Mouse (Mus musculus): ENCODE measurements at regions not wholly inside any gene's neighbourhood (a gene's known extent, or its start where the extent isn't known, plus 50 kb on each side); places are given as distances from the start of the nearest gene placed in this dataset.
A peak's percentile ranks its signal among the peaks of the same experiment; 100 is the strongest.

DNA sequence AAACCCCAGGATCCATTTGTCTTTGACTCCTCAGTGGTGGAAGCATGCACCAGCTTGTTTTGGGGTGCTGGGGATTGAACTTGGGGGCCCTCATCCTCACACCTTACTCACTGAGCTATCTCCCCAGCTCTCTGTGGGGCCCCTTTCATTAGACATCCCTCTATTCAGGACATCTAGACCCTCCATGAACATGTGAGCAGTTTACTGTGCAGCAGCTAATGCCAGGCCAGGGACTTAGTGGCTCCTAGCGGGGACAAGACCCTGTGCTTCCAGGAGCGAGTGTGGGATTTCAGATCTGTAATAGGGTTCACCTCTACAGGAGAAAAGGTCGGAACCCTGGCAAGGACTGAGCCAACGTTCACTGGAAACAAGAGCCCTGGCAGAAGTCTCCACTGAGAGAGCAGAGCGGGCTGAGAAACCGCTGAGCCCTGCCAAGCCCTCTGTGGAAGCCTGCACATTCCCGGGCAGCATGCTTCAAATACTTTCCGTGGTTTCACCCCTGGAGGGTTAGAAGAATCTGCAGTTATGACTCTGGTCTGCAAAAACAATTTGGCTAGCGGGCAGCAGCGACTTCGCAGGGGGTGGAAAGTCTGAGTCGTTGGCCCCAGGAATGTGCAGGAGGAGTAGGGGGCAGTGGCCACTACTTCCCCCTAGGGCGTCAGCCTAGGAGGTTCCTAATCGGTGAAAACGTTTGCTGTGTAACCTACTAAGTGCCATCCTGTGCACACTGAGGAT lies 125.6 kb downstream of the Smad6 start:
- DNase-seq (ENCODE audit: low spot score): no peak

DNA sequence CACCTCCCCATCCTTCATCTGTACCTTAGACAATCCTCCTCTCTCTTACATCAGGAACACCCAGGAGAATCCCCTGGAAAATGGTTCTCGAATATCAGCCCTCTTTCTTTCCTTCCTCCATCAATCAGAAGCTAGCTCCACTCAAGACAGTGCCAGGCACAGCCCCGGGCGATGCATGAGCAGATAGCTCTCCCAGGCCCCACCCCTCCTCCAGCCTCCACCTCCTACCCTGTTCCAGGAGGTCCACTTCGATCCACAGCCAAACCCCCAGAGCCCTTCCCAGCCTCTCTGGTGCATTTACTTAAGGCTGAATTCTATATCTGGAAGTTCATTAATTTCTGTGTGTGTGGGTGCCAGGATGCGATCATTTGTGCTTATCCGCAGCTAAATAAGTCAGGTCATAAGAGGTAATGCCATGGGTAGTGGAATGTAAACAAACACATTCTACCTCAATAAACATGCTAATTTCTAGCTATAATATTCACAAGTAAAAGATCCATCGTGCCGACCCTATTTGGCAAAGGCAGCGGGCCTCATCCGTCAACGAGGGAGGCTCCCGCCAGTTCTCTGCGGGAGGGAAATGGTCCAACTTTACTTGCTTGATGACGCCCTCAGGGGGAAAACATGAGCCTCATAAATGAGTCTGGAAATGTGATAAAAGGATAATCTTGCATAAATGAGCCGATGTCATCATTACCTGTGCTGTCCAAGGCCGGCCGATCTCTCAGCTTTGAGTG lies 129.5 kb downstream of the Smad6 start:
- no peak for DNase-seq (ENCODE audit: low spot score)

DNA sequence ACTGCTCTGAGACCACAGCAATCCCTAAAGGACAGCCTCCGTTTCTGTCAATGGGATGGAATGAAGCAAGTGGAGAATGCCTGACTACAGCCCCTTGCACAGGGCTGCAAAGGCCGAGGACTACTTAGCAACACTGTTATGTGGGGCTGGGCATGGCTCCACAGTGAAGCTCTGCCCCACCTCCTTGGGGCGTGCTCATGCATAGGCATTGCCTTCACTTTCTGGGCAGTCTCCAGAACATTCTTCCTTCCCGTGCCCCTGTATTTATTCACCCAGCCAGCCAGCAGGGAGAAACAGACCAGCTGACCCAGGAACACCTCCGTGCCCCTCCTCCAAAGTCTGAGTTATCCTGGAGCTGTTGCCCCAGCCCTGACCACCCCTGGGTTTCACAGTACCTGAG lies 131.1 kb downstream of the Smad6 start:
- DNase-seq (ENCODE audit: low spot score): no peak

DNA sequence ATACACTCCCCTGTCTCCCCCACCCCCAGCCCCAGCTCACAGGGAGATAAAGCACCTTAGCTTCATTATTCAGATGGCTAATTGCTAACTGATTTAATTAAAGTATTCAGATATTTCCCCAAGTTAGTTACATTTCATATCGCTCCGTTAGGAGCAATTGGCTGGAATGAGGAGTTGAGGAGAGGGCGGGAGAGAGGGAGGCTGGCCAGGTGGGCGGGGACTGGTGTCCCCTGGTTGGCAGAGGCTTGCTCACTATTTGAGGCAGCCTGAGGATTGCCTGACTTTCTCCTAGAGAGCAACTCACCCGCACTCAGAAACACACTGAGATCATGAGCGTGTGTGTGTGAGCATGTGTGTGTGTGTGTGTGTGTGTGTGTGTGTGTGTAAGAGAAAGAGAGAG lies 131.8 kb upstream of the Smad3 start:
- DNase-seq (ENCODE audit: low spot score): no peak

DNA sequence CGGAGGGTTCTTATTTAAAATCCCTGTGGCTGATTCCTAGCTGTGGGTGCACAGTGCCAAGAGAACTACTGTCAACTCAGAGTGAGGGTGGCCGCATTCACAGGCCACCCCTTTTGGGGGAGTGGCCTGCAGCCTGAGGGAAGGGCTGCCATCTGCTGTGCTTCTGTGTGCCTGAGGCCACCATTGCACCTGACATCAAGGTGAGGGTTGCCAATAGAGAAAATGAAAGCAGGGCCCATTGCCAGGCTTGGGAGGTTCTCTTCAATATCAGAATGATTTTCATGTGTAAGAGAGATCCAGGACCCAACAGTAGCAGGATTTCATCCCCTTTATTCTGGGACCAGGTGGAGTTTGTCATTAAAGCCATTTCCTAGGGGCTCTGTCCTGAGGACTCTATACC lies 127.2 kb upstream of the Smad3 start:
- no peak for DNase-seq (ENCODE audit: low spot score)

DNA sequence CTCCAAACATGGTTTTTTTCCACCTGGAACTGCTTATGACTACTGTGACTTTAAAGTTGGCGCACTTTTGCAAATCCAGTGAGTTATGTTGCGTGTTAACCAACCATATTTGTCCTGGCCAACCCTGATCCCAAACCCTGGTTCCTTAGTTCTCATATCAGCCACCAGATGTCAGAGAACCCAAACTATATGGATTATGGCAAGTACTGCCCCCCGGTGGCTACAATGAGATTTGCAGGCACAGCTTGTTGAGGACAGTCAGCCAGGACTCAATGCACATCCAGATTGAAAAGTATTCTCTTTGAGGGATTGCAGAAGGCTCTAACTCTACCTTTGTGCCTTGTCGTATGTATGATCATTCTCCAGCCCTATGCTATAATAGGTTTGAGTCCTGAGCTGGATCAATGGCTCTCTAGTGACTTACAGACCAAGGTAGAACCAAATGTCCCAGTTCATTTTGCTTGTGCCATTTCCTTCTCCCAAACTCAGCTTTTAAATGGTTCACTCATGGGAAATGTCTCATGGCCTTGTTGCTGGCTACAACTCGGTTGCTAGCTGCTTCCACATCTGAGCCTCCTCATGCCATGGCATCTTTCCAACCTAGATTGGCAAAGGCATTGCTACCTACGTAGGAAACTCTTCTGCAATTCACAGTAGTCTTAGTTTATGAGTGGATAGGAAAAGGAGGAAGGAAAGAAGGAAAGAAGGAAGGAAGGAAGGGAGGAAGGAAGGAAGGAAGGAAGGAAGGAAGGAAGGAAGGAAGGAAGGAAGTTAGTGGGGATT lies 126.1 kb upstream of the Smad3 start:
- peak; percentile 21 for DNase-seq (ENCODE audit: low spot score)

DNA sequence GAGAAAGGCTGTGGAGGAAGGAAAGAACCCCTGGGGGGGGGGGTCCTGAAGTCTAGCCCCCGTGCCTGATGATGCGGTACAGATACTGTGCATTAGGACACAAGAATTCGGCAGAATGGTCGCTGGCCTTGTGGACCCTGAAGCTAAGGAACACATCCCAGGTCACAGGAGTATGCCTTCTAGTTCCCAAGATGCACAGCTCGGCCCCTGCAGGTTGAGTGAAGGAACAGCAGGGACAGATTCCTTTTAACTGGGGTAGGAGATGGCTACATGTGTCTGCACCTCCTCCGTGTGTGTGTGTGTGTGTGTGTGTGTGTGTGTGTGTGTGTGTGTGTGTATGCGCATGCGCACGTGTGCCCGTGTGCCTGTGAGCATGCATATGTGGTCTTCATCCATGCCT lies 123.9 kb upstream of the Smad3 start:
- no peak for DNase-seq (ENCODE audit: low spot score)

DNA sequence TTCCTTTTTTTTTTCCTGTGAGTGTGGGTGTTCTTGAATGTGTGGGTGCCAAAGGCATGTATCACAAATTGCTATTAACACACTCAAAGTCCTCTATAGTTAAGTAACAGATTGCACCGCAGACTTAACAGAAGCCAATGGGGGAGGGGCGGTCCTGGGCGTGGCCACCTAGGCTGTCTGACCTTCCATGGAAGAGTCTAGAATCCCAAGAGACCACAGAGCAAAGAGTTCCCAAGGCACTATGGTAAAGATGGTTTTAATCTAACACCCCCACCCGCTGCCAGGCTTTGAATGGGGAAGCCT lies 123.4 kb upstream of the Smad3 start:
- DNase-seq (ENCODE audit: low spot score): no peak

DNA sequence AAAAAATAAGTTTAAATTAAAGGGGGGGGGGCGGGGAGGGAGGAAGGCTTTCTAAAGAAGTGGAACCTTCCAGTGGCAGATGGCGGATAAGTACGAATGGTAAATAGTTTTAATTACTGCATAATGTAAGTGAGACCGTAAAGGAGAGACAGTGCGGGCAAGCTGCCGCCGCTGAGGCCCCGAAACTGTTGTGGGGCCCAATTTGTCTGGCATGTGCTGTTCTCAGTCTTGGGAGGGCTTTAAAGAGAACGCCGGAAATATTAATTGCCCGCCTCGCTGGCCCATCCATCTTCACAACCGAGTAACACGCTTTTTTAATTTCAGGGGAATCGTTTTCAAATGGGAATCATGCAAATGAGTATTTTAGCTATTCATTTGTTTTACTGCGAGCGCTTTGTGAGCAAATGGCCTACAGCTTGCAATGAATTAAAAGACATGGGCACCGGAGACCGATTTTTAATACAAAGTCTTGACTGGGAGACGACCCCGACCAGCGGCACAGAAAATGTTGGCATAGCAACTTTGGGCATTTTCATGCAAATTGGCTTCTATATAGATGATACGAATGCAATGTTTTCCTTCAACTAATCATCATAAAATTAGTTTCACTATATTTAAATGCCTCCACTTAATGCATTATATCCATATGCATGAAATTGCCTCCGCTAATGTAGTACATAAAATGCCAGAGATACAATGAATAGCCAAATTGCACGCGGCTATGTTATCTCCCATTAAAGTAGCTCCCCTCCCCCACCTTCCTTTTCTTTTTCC lies 122.9 kb upstream of the Smad3 start:
- no peak for DNase-seq (ENCODE audit: low spot score)

DNA sequence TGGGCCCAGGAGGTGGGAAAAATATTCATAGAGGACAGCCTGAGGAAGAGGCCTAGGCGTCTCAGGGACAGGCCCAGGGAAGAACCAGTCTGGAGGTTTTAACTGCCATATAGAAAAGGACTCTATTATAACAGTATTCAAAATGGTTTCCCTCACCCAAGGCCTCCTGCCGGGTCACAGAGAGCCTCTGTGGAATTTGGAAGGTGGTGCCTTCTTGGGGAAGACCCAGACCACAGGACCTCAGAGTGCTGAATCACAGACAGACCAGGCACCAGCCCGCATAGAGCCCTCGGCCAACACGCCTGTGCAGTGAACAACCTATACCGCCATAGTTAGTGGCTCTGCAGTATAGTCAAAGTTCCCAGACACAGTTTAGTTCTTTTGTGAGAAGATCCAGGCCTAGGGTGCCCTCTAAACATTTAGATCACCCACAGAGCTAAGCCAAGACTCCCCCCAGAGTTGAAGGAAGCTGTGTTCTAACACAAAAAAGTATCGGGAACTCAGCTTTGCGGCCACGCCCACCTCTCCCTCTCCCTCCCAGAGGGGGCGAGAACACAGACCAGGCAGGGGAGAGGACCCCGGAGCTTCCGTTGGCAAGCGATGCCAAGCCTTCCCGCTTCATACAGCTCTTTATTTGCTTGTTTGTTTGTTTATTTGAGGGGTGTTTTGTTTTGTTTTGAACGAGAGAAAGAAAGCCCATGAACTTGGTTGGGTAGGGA lies 122.1 kb upstream of the Smad3 start:
- no peak for DNase-seq (ENCODE audit: low spot score)

DNA sequence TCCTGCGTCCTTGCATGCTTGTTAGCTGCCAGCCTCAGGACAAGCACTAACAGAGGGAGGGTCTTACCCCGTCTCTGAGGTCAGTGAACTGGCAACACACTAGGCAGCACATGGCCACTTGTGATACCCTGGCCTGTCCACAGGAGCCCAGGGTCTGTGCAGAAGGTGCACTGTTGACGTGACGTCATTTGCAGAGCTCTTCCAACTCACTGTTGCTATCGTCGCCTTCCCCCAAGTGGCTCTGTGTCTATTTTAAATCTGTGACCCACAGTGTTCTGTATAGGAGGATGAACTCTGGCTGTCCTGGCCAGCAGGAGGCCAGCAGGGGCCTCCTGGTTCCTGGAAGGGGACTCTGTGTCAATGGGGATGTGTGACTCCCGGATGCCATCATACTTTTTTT lies 120.1 kb upstream of the Smad3 start:
- no peak for DNase-seq (ENCODE audit: low spot score)

DNA sequence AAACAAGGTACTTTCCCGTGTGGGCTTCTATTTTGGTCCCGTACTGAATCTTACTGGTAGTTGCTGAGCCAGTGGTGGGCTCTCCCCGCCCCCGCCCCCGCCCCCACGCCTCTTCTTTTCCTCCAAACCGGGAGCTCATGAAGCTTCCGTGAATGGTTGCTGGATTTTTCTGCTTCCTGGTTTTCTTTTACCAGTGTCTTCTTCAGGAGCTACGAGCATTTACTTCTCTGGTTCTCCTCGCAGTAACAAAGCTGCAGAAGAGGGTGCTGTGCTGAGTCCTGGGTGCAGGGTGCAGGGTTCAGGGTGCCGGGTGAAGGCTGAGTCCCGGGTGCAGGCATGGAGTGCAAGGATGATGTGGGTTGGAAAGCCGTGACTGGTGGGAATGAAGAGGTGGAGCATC lies 119.1 kb upstream of the Smad3 start:
- DNase-seq (ENCODE audit: low spot score): no peak

DNA sequence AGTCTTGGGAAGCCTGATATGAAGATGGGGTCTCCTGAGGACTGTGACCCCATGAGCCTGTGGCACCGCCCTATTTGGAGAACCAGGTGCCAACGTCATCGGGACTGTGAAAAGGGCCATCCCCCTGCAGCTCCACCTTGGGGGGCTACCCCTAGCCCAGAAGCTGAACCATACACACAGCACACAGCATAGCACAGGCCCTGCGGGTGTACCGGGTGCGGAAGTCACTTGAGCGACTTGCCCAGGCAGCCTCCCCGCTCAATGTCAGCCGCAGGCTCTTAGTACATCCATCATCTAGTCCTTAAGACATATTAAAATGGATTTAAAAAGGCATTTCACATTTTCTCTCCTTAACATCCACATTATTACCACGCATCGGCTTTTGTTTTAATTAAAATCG lies 118.2 kb upstream of the Smad3 start:
- no peak for DNase-seq (ENCODE audit: low spot score)

DNA sequence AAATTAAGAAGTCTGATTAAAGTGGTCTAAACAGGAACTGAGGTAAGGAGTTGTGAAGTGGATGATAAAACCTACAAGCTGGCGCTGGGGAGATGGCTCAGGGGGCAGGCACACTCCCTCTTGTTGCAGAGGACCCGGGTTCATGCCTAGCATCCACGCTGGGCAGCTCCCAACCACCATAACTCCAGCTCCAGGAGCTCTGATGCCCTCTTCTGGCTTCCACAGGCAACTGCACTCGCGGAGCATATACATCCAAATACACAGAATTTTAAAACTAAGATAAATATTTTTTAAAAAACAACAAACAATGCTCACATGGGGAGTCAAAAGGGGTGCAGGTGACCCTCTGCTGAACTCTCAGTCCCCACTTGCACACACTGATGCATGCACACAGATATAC lies 117.4 kb upstream of the Smad3 start:
- DNase-seq (ENCODE audit: low spot score): no peak

DNA sequence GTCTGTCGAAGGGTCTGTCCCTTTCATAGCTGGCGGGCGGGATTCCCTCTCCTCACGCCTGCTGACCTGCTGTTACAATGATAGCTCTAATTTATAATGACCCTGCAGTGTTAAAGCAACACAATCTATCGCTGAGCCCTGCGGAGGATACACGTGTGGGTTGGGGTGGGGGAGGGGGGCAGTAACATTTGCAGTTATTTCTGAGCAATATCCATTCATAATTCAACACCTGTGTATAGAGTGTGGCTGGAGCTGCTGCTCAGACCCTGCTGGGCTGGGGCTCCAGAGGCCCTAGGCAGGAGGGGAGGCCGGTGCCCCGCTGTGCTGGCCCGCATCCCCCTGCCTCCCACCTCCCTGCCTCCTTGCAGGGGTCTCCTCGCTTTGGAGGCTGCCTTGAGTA lies 106.6 kb upstream of the Smad3 start:
- no peak for DNase-seq (ENCODE audit: low spot score)

DNA sequence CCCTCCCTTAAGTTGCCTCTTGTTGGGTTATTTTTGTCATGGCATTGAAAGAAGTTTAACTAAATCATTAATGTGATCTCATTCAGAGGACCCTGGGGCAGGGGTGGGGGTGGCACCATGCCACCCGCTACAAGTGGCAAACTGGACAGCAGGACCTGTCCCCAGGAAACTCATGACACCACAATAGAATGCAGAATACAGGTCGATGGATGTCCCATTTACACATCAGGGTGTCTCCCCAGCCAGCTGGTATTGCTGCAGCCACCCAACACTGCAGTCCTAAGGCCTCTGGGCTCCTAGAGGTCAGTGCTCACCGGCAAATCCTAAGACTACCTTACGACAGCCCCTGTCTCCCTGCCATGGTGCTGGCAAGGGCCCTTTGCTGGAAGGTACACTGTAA lies 105.5 kb upstream of the Smad3 start:
- no peak for DNase-seq (ENCODE audit: low spot score)

DNA sequence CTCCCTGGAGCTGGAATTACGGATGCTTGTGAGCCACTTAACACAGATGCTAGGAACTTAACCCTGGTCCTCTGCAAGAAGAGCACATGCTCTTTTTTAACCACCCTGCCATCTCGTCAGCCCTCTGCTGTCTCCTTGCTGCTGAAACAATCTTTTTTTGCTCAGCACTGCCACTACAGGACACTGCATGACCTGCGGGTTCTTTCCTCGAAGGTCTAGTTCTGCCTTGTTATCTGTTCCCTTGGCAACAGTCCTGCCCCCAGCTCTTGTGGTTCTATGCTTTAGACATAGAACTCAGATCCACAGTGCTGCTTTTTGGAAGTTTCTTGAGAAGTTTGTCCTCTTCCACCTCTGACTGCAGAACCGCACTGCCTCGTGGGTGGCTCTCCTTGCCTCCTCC lies 104.6 kb upstream of the Smad3 start:
- no peak for DNase-seq (ENCODE audit: low spot score)

DNA sequence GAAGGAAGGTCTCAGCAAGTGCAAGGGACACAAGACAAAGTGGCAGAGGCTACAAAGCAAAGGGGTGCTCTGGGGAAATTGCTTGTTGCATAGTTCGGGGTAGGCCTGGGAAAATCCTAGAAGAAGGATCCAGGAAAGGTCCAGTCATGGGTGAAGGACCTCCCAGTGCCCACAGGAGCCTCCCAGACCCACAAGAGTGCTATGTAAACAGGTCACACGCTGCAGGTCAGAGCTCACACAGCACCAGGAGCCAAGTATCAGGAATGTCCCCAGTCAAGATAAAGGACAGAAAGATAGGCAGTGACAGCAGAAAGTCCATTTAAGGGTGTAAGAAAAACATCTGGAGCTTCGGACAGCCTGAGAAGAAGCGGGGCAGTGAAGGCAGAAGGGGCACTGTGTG lies 103.6 kb upstream of the Smad3 start:
- DNase-seq (ENCODE audit: low spot score): no peak

DNA sequence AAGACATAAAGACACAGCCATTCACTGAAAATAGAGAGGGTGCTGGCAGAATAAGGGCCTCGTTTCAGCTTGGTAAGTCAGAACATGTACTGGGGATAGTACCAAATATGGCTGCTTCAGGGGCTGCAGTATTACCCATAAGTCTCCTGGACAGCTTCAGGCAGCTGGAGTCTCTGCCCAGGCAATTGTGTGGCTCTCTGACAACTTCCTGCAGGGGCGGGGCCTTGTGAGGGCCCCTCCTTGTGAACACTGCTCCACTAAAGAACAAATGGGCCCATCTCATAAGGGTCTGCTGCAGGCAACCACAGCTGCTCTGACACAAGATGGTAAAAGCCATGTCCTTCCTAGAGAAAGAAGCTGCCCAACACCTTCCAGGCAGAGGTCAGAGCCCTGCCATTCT lies 102.4 kb upstream of the Smad3 start:
- no peak for DNase-seq (ENCODE audit: low spot score)

DNA sequence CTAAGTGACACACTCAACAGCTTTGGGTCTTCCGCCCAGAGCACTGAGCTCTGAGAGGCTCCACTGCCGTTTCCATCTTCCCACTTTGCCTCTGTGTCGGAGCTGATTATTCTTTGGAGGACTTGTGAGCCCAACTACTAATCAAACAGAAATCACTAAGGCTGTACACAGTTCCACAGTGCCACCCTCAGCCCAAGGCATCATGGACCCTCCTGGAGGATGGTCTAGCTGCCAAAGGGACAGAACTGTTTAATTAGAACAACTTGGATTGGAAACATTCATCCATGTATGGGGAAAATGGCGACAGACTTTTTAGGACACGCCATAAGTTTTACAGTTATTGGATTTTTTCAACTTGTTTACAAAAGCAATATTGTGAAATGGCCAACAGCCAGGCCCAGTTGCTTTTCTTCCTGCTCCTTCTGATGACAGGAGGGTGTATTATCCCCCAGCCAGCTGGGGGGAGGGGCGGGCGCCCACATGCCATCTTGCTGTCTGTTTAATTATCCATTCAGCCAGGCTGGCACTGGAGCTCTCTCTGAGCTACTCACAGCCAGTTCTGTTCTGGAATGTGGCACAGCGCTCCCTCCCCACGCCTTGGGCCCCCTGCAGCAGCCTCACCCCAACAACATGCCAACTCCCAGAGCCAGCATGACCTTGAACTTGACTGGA lies 98.4 kb upstream of the Smad3 start:
- DNase-seq (ENCODE audit: low spot score): no peak

DNA sequence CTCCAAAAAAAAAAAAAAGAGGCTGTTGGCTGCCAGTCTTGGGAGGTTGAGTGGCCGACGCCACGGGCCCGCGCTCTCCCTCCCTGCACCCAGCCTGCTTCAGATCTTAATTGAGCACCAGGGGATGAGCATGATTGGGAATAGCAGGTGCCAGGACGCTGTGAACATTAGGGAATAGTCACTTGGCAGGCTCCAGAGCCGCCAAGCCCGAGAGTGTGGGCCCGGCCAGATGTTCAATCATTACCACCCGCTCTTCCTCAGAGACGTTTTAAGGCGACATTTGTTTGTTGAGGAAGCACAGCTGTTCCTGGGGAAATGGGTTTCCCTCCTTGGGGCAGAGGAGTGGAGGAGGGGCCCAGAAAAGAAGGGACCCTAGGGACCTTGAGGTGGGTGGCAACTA lies 94.0 kb upstream of the Smad3 start:
- DNase-seq (ENCODE audit: low spot score): no peak
